Mouse (Mus musculus) myocyte (in vitro differentiated cells): ENCODE data around the gene Paf1. TPM values are rescaled to one million over a fixed set of nuclear protein-coding genes. Genes with fewer than 3 reads are reported as not detected.

Source experiments
- H3K27me3 ChIP-seq: one replicate; pipeline ENCODE4 v1.6.1; 2011; ENCODE audit not compliant: control insufficient read depth, insufficient read depth, insufficient read length
- H3K36me3 ChIP-seq: one replicate; pipeline ENCODE4 v1.6.1; 2011; ENCODE audit not compliant: control insufficient read depth, insufficient read depth
- H3K4me2 ChIP-seq: one replicate; pipeline ENCODE4 v1.6.1; 2011; ENCODE audit warnings: low read depth, control low read depth
- H3K4me3 ChIP-seq: one replicate; pipeline ENCODE4 v1.5.1; 2011; ENCODE audit warnings: mild to moderate bottlenecking, control low read depth, moderate library complexity
- H3K79me2 ChIP-seq: one replicate; pipeline ENCODE4 v1.6.1; 2011; ENCODE audit not compliant: control insufficient read depth, insufficient read depth
- H3ac ChIP-seq: one replicate; pipeline ENCODE4 v1.6.1; 2011; ENCODE audit not compliant: control insufficient read depth, insufficient read length
- CEBPB ChIP-seq: IDR thresholded peaks from 2 replicates; pipeline ENCODE4 v1.6.1; 2011; ENCODE audit warnings: mild to moderate bottlenecking, moderate library complexity; ENCODE audit not compliant: poor library complexity, insufficient read depth, severe bottlenecking
- E2F4 ChIP-seq: IDR thresholded peaks from one replicate; pipeline ENCODE4 v1.6.1; 2011; ENCODE audit warnings: mild to moderate bottlenecking, control low read depth, moderate library complexity; ENCODE audit not compliant: insufficient read depth
- MAX ChIP-seq: IDR thresholded peaks from one replicate; pipeline ENCODE4 v1.6.1; 2011; ENCODE audit warnings: low read depth, mild to moderate bottlenecking, control low read depth
- MYOD1 ChIP-seq, 3 experiments: IDR thresholded peaks; one replicate each; pipeline ENCODE4 v1.6.1; 2011; ENCODE audit warnings: control low read depth in 2 of 3, low read depth in 2 of 3, mild to moderate bottlenecking in 2 of 3, moderate library complexity in 1 of 3; ENCODE audit not compliant: insufficient read length in 2 of 3, control insufficient read depth in 1 of 3
- MYOG ChIP-seq, 3 experiments: IDR thresholded peaks; one replicate each; pipeline ENCODE4 v1.6.1; 2011; ENCODE audit warnings: control low read depth in 2 of 3, low read depth in 2 of 3, mild to moderate bottlenecking in 2 of 3; ENCODE audit not compliant: insufficient read length in 2 of 3, control insufficient read depth in 1 of 3, insufficient read depth in 1 of 3
- POLR2A ChIP-seq: IDR thresholded peaks from one replicate; pipeline ENCODE4 v1.6.1; 2011; ENCODE audit warnings: low read depth, mild to moderate bottlenecking, control low read depth, moderate library complexity; ENCODE audit not compliant: insufficient read length
- POLR2AphosphoS2 ChIP-seq: IDR thresholded peaks from one replicate; pipeline ENCODE4 v1.6.1; 2011; ENCODE audit warnings: low read depth, control low read depth; ENCODE audit not compliant: insufficient read length
- REST ChIP-seq: IDR thresholded peaks from one replicate; pipeline ENCODE4 v1.6.1; 2011; ENCODE audit warnings: mild to moderate bottlenecking, control low read depth, moderate library complexity; ENCODE audit not compliant: insufficient read depth, insufficient read length
- SRF ChIP-seq: IDR thresholded peaks from one replicate; pipeline ENCODE4 v1.6.1; 2011; ENCODE audit warnings: low read depth; ENCODE audit not compliant: control insufficient read depth, insufficient read length
- TCF12 ChIP-seq: IDR thresholded peaks from one replicate; pipeline ENCODE4 v1.6.1; 2011; ENCODE audit warnings: mild to moderate bottlenecking, control low read depth; ENCODE audit not compliant: poor library complexity, insufficient read depth, severe bottlenecking
- TCF3 ChIP-seq: IDR thresholded peaks from one replicate; pipeline ENCODE4 v1.6.1; 2011; ENCODE audit warnings: low read depth, control low read depth; ENCODE audit not compliant: insufficient read length
- USF1 ChIP-seq: IDR thresholded peaks from one replicate; pipeline ENCODE4 v1.6.1; 2011; ENCODE audit warnings: low read depth, mild to moderate bottlenecking, control low read depth, moderate library complexity
- polyA plus RNA-seq: library from polyadenylated mRNA; unstranded; fragments of >200 nt; fragmentation: generic; extraction: Trizol; gene quantifications from one replicate; pipeline ENCODE4 v1.2.1, GENCODE M21; 2012; ENCODE audit warnings: missing spikeins

Gene Paf1
- polyA plus RNA-seq, 1 experiment: 34.3 TPM

DNA sequence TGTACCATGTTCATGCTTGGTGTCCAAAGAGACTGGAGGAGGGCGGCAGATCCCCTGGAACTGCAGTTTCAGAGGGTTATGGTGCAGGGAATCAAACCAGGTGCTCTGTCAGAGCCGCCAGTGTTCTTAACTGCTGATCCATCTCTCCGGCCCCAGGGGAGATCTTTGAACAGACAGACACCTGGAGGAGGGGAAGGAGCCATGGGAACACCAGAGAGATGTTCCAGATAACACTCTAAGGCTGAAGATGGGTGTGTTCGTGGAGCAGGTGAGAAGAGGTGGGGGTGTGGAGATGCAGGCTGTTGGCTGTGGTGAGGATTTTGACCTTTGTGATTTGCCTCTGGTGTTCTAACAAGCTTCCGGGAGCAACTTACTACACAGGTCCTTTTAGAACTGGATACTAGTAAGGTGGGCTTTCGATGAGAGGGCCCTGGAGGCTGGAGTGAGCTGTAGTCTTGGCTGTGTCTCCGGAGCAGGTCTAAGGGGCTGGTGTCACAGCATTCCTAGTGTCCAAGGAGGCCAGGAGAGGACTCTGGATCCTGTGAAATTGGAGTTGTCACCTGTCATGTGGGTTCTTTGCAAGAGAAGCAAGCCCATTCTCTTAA, 18.8 kb upstream of the Paf1 start:
- Histone ChIP-seq H3ac (no peak overlapping the region), H3K4me2 (no peak overlapping the region), H3K27me3 (no peaks in the 10 kb centered on the region), H3K4me3 (no peak overlapping the region), H3K79me2 (peaks cover 46% of the 10 kb centered on the region), H3K36me3 (no peaks in the 10 kb centered on the region)
- TF ChIP-seq MYOG (IDR thresholded peaks at IDR 0.05; ENCODE audit: control insufficient read depth in 1 of 3, insufficient read depth in 1 of 3, insufficient read length in 2 of 3, low read depth in 2 of 3): no peak
- TF ChIP-seq POLR2A: no peak
- TF ChIP-seq TCF3: no peak
- no peak for TF ChIP-seq MYOD1 (IDR thresholded peaks at IDR 0.05; ENCODE audit: control insufficient read depth in 1 of 3, insufficient read length in 2 of 3, low read depth in 2 of 3)
- no peak for TF ChIP-seq REST
- no peak for TF ChIP-seq CEBPB
- TF ChIP-seq TCF12: no peak
- no peak for TF ChIP-seq USF1
- no peak for TF ChIP-seq POLR2AphosphoS2
- TF ChIP-seq E2F4: no peak
- no peak for TF ChIP-seq MAX
- no peak for TF ChIP-seq SRF

DNA sequence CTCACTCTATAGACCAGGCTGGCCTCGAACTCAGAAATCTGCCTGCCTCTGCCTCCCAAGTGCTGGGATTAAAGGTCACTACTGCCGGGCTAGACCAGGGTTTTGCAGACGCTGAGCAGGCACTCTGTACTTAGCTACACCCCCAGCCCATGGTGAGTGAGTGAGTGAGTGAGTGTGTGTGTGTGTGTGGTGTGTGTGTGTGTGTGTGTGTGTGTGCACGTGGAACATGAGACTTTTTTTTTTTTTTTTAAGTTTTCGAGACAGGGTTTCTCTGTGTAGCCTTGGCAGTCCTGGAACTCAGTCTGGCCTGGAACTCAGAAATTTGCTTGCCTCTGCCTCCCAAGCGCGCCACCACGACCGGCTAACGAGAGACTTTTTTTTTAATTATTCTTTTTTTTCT, 18.1 kb upstream of the Paf1 start:
- Histone ChIP-seq H3K27me3 (no peaks in the 10 kb centered on the region), H3ac (no peak overlapping the region), H3K36me3 (no peaks in the 10 kb centered on the region), H3K4me3 (peak overlapping the region; percentile 96), H3K79me2 (peaks cover 45% of the 10 kb centered on the region), H3K4me2 (peak overlapping the region; percentile 95)
- TF ChIP-seq CEBPB (no peak), TCF12 (no peak), TCF3 (no peak), E2F4 (no peak), USF1 (no peak), REST (no peak)

DNA sequence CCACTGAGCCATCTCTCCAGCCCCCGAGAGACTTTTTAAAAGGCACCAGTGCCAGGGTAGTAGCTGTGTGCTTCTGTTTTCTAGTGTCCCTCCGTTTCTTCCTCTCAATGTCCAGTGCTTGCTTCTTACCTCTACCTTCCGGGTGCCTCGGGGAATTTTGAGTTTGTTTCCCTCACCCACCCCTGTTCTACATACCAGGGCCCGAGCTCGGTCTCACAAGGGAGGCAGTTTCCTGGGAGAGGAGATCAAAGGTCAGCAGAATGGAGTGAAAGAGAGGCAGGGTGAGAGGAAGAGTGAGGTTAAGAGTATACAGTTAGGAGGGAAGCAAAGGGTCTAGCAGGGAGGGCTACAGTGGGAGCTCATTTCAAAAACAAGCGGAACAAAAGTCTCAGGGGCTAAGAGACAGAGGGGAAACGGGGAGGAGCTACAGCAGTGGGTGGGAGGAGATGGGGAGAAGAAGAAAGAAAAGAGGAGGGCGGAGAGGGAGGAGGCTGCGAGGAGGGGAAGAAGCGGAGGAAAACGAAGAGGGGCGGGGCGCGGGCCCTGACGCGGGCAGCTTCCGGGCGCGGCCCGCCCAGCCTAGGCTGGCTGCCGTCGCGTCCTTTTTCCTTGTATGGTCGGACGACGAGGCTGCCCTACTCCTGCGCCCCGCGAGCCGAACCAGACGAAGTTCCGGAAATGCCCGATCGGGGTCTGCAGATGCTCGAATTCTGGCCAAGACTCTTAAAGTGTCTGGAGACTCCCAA, 17.4 kb upstream of the Paf1 start:
- TF ChIP-seq POLR2A (peak; percentile 76), TCF3 (no peak), REST (no peak), MYOD1 (IDR thresholded peaks at IDR 0.05; ENCODE audit: control insufficient read depth in 1 of 3, insufficient read length in 2 of 3, low read depth in 2 of 3) (no peak), USF1 (no peak), SRF (peak; percentile 89), POLR2AphosphoS2 (peak; percentile 79)

DNA sequence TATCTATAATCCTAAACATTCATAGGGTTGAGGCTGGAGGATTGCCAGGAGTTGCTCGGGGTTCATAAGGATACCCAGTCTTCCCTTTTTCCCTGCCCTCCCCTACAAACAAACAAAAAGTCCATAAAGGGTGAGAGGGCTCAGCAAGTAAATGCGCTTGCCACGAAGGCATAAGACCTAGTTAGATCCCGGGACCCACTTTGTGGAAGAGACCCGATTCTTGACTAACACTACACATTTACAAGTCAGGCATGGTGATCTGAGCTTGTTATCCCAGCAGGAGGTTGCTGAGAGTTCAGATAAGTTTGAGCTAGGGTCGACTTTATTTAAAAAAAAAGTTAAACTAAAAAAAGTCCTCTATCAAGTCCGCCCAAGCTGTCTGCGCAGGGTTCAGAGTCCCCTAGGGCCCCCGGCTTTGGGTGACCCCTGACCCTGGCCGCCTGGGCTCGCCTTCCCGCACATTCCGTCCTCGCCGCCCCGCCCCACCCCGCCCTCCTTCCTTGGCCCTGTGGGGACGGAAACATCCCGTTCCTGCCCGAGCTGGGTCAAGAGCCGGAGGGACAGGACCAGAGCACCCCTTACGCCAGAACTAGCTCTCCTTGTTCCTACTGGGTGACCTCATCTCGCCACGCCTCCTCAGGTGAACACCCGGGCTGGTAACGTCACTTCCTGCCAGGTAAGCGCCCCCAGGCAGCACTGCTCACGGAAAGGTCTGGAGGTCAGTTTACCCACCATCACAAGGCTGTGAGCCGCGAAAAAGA, 16.6 kb upstream of the Paf1 start:
- H3K79me2 ChIP-seq: peaks cover 30% of the 10 kb centered on the region
- H3K27me3 ChIP-seq: no peaks in the 10 kb centered on the region
- no peak overlapping the region for H3ac ChIP-seq
- TF ChIP-seq POLR2A (peak; percentile 83), TCF12 (no peak), REST (no peak), TCF3 (no peak), POLR2AphosphoS2 (peak; percentile 80)
- no peaks in the 10 kb centered on the region for H3K36me3 ChIP-seq
- peak overlapping the region; percentile 96 for H3K4me3 ChIP-seq
- H3K4me2 ChIP-seq: peak overlapping the region; percentile 100

More for the DNA sequence above, 17.4 kb upstream of the Paf1 start:
- Histone ChIP-seq H3K27me3 (no peaks in the 10 kb centered on the region), H3K36me3 (no peaks in the 10 kb centered on the region), H3K4me2 (peak overlapping the region; percentile 100), H3K79me2 (peaks cover 38% of the 10 kb centered on the region), H3ac (no peak overlapping the region), H3K4me3 (peak overlapping the region; percentile 96)
